Mouse (Mus musculus): ENCODE results near the gene Wnt3a. TPM values are rescaled to one million over a fixed set of nuclear protein-coding genes. Genes with fewer than 3 reads are reported as not detected.

The Wnt3a gene
- polyA plus RNA-seq (2012; rRNA removed), result 0.20 and 0.40 TPM in 2 replicates

DNA sequence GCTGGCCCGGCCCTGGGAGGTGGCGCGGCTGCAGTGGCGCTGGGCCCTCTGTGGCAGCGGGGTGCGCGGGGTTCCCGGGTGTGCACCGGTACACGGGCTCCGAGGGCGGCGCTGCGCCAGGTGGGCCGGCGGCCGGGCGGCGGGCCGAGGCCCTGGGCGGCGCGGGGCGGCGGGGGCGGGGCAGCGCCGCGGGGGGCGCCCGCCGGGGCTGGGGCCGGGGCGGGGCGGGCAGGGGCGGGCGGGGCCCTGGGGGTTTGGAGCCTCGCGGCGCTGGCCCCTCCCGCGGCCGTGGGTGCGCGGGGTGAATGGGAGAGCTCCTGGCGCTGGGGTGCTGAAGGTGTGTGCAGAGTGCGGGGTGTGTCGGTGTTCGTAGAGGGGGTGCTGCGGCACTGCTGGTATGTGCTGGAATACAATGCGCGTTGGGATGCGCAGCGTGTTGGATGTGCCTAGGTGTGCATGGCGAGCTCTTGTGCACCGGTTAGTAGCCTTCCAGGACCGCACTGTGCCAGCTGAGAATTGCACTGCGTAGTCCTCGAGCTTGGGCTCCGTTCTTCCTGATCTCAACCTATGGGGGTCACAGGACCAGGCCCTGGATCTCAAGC lies at the start of gene Wnt3a:
Gene Wnt3a, minus strand, starts transcription at position 51 of the 602 bp plus-strand sequence.

DNA sequence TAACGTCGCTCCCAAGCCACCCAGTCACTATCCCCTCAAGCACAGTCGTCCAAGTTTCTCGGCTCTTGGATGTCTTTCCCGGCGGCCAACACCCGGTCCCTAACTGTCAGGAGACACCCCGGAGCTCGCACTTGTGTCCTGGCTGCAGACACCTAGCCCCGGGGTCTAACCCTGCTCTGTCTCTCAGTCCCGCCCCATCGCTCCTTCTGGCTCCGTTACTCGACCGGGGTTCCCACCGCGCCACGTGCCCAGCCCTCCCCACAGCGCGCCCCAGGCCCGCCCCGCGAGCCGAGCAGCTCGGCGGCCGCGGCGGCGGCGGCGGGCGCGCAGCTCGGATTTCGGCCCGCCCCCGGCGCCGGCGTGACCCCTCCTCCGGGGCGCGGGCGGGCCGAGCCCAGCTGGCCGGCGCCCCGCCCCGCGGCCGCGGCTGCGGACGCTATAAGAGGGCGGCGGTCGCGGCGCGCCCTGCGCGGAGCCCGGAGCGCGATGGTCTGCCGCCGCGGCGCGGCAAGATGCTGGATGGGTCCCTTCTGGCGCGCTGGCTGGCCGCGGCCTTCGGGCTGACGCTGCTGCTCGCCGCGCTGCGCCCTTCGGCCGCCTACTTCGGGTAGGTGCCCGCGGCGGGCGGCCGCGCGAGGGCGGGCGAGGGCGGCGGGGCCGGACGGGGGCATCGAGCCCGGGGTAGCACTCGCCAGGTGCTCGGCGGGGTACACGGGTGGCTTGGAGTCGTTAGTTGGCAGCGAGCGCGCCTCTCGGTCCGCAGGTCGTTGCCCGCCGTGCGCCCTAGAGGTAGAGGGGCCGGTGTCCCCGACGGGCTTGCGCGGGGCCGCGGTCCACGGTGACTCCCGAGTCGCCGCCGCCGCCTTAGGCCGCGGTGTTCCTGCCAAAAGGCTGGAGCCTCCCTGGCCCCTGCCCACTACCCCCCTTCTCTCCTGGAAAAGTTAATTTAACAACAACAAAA lies 16.2 kb upstream of the Wnt3a start, which contains the start of gene Wnt9a:
Gene Wnt9a, plus strand, starts transcription at position 468 of the 961 bp plus-strand sequence.

DNA sequence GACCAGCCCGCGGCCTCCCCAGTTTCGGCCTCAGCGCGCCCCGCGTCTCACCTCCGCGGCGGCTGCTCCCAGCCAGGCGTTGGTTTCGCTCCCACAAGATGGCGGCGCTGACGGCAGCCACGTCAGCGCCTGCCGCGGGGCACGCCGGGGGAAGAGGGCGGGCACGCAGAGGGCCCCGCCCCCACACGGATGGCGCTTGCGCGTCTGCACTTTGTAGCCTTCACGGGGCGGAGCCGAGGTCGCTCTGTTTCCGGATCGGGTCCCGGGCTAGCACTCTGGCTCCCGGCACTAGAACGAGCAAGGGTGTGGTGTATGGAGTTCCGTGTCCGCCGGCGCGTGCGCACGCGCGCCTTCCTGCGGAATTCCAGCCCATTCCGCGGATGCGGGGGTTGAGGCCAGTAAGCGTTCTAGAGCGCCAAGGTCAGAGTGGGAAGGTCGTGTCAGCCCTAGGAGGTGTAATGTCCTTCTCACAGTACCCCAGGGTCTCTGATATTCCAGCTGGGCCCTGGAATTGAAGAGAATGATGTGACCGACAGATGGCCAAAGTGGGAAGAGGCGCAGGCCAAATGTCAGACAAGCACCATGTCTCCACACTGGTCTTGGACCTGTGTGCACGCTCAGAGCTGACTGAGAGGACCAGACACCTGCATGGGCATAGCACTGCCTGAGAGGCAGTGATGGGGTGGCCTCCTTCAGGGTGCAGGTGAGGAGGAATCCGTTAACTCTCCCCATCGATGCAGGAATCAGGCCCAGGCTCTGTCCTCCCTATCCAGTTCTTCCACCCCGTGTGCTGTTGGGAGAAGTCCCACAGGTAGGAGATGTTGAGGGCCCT lies 62.2 kb downstream of the Wnt3a start, which contains the start of gene Arf1:
Gene Arf1, minus strand, starts transcription at position 149 of the 832 bp plus-strand sequence.

DNA sequence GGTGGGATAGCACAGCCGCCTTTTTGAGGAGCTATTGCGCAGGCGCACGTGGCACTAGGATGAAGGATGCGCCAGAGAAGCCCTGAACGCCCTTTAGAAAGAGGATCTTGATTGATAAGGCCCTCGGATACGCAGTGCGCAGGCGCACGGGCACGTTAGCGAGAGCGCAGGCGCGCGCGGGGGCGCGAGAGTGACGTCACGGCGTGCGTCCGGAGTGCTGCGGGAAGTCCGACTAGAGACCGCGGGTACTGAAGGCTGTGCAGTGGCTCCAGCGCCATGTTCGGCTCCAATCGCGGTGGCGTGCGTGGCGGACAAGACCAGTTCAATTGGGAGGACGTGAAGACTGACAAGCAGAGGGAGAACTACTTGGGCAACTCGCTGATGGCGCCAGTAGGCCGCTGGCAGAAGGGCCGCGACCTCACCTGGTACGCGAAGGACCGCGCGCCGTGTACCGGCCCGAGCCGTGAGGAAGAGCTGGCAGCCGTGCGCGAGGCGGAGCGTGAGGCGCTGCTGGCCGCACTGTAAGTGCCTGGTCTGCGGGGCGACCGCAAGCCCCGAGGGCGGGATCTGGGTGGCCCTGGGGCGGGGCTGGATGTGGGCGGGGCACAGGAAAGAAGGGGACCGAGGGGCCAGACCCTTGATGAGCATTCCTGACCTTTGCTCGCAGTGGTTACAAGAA lies 82.3 kb downstream of the Wnt3a start, which contains the start of gene 2310033P09Rik:
Gene 2310033P09Rik, plus strand, starts transcription at position 169 of the 679 bp plus-strand sequence.

DNA sequence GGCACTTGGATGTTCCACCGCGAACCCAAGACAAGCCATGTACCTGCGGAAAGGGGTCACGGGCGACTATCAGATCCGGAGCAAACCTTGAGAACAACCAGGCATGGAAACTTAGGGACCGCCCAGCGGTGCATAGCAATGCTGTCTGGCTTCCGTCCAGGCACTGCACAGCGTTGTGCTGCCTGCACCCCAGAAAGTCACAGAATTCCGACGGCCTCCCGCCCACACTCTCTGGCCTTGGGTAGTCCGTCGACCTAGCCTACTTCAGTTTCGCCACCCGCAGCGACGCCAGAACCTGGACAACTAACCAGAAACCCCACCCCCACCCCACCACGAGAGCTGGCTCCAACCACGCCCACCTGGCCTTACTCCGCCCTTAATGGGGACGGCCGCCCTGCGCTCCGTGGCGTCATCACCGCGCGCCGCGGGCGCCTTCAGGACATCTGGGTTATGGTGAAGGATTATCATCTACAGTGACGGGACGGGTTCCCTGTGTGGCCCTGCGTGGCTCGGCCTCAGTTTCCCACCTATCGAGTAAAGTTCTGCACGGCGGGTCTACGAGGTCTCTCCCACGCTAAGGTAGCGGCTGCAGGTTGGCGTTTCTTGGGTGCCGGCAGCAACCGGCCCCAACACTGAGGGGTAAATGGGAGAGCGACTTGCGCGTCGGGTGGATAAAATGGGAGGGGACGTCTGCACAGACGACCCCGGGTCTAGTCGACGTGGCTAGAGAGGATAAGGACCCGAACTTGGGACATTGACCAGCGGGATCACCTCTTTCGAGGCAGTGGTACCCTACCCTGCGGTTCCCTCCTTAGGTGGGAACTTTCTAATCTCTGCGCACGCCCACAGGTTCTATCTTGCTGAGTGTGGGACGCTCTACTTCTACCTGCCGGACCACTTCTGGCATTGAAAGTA lies 88.2 kb downstream of the Wnt3a start, which contains the start of gene Mrpl55:
Gene Mrpl55, plus strand, starts transcription at position 406 of the 915 bp plus-strand sequence.

Other genes starting within 250 kb of the Wnt3a start
- gene Obscn, start 154.3 kb downstream of the Wnt3a start, polyA plus RNA-seq (2012; rRNA removed), result 2.6 and 4.2 TPM in 2 replicates
- 4.4 and 5.0 TPM in 2 replicates for gene Iba57, start 127.0 kb downstream of the Wnt3a start, polyA plus RNA-seq (2012; rRNA removed)
- gene Gjc2, start 107.5 kb downstream of the Wnt3a start, polyA plus RNA-seq (2012; rRNA removed), result 3.6 and 5.7 TPM in 2 replicates
- 75.8 and 85.5 TPM in 2 replicates for gene Guk1, start 98.5 kb downstream of the Wnt3a start, polyA plus RNA-seq (2012; rRNA removed)
- 28.7 and 42.4 TPM in 2 replicates for gene Mrpl55, start 88.3 kb downstream of the Wnt3a start, polyA plus RNA-seq (2012; rRNA removed)
- gene 2310033P09Rik, start 82.4 kb downstream of the Wnt3a start, polyA plus RNA-seq (2012; rRNA removed), result 5.0 and 5.6 TPM in 2 replicates
- 308 and 353 TPM in 2 replicates for gene Arf1, start 62.5 kb downstream of the Wnt3a start, polyA plus RNA-seq (2012; rRNA removed)
- 2.9 and 3.8 TPM in 2 replicates for gene Wnt9a, start 16.2 kb upstream of the Wnt3a start, polyA plus RNA-seq (2012; rRNA removed)
- gene Prss38, start 84.9 kb upstream of the Wnt3a start, polyA plus RNA-seq (2012; rRNA removed), result not detected in 2 replicates
- 1.6 and 1.8 TPM in 2 replicates for gene Jmjd4, start 159.3 kb upstream of the Wnt3a start, polyA plus RNA-seq (2012; rRNA removed)
- 11.3 and 12.2 TPM in 2 replicates for gene Snap47, start 160.4 kb upstream of the Wnt3a start, polyA plus RNA-seq (2012; rRNA removed)
- gene Zfp867, start 181.7 kb upstream of the Wnt3a start, polyA plus RNA-seq (2012; rRNA removed), result 0.03 TPM in 1 of 2 replicates, not detected in the other
- gene Zkscan17, start 236.0 kb upstream of the Wnt3a start, polyA plus RNA-seq (2012; rRNA removed), result 2.9 and 3.9 TPM in 2 replicates

Measured in stomach, adult 2 months (tissue).